Mouse (Mus musculus) spleen, postnatal 10 days (tissue): ENCODE results near the gene Plppr3.

ENCODE experiments used
- DNase-seq, 2 experiments: peaks; one replicate each; pipeline ENCODE4 v3.0.0; 2021 to 2022; ENCODE audit warnings: low spot score in 2 of 2

Plppr3 gene

GRCm38 (mm10) chr10:79852827-79853226, 21.6 kb downstream of the Plppr3 start:
- DNase-seq: no peak

GRCm38 (mm10) chr10:79852107-79852789, 22.2 kb downstream of the Plppr3 start:
- DNase-seq: no peak

GRCm38 (mm10) chr10:79851653-79852052, 22.8 kb downstream of the Plppr3 start:
- no peak for DNase-seq

- no peak for DNase-seq
Observed at GRCm38 (mm10) chr10:79849941-79850628, 24.3 kb downstream of the Plppr3 start.

GRCm38 (mm10) chr10:79846553-79846952, 27.9 kb downstream of the Plppr3 start:
- DNase-seq: no peak

GRCm38 (mm10) chr10:79843476-79843875, 31.0 kb downstream of the Plppr3 start:
- no peak for DNase-seq

GRCm38 (mm10) chr10:79842322-79842721, 32.1 kb downstream of the Plppr3 start:
- DNase-seq: no peak

GRCm38 (mm10) chr10:79840644-79841551, 33.5 kb downstream of the Plppr3 start:
- no peak for DNase-seq

GRCm38 (mm10) chr10:79840091-79840490, 34.3 kb downstream of the Plppr3 start:
- DNase-seq: no peak

GRCm38 (mm10) chr10:79838151-79838550, 36.3 kb downstream of the Plppr3 start:
- DNase-seq: no peak

GRCm38 (mm10) chr10:79836918-79837317, 37.5 kb downstream of the Plppr3 start:
- DNase-seq: no peak

GRCm38 (mm10) chr10:79834769-79835398, 39.5 kb downstream of the Plppr3 start:
- peak; percentile 62 to 86 for DNase-seq

GRCm38 (mm10) chr10:79832786-79833181, 41.6 kb downstream of the Plppr3 start:
- no peak for DNase-seq

- DNase-seq: no peak
Observed at GRCm38 (mm10) chr10:79832026-79832785, 42.2 kb downstream of the Plppr3 start.

- DNase-seq: no peak
Observed at GRCm38 (mm10) chr10:79831583-79831982, 42.9 kb downstream of the Plppr3 start.

- no peak for DNase-seq
Observed at GRCm38 (mm10) chr10:79824413-79824812, 50.0 kb downstream of the Plppr3 start.

- DNase-seq: no peak
Observed at GRCm38 (mm10) chr10:79823011-79823410, 51.4 kb downstream of the Plppr3 start.

- no peak for DNase-seq
Observed at GRCm38 (mm10) chr10:79822372-79822771, 52.1 kb downstream of the Plppr3 start.

- DNase-seq: no peak
Observed at GRCm38 (mm10) chr10:79821731-79822130, 52.7 kb downstream of the Plppr3 start.

- DNase-seq: no peak
Observed at GRCm38 (mm10) chr10:79820782-79821181, 53.7 kb downstream of the Plppr3 start, which contains the start of gene Misp. TSS of gene Misp (plus strand) at chr10:79820989.

GRCm38 (mm10) chr10:79820277-79820676, 54.2 kb downstream of the Plppr3 start:
- DNase-seq: no peak
